Mouse (Mus musculus) liver, embryonic 14.5 days (tissue): Measurements from ENCODE around the gene Hexdc.

Experiments used
- CTCF ChIP-seq: IDR thresholded peaks from 2 replicates; pipeline ENCODE4 v1.5.1; 2016; ENCODE audit warnings: antibody characterized with exemption, low read depth, control low read depth
- EP300 ChIP-seq: IDR thresholded peaks from 2 replicates; pipeline ENCODE4 v1.6.1; 2016; ENCODE audit warnings: antibody characterized with exemption, low read depth

GRCm38 (mm10) chr11:121229018-121229439 is 24.8 kb downstream of the Hexdc start, which contains the start of gene Cybc1:
- TF ChIP-seq EP300 (no peak; the same call in 1 of the 2 replicates), CTCF (peak; percentile 56)
